Mouse (Mus musculus) gastrocnemius, adult 8-10 months (tissue): ENCODE data around the gene Tmed5. TPM values are rescaled to one million over a fixed set of nuclear protein-coding genes. Genes with fewer than 3 reads are reported as not detected.
"Not testable (repeated sequence)": the region's sequence is repeated elsewhere in the genome, so short reads cannot be mapped to it uniquely, and the experiment has no call there.

Experiments used
- DNase-seq, 2 experiments: peaks; one replicate each; pipeline ENCODE4 v3.0.0; 2022; ENCODE audit warnings: low spot score in 2 of 2
- total RNA-seq, 4 experiments: library from RNA; stranded (reverse); gene quantifications; 2 replicates each; pipeline ENCODE4 v1.2.4; 2022

Gene Tmed5
- 10 to 100 TPM; 22.9 to 31.5 (median 26.8) TPM for total RNA-seq

GRCm38 (mm10) chr5:108132441-108133243, at the start of gene Tmed5, which contains the start of gene Ccdc18:
Tmed5 (minus strand) TSS chr5:108132620.
Ccdc18 (plus strand) TSS chr5:108132875.
- DNase-seq, result peak; percentile 90 to 94

- no peak for DNase-seq
These were observed 31.3 kb upstream of the Tmed5 start for GRCm38 (mm10) chr5:108163695-108164094.

GRCm38 (mm10) chr5:108160796-108161195, 28.4 kb upstream of the Tmed5 start:
- DNase-seq, result no peak

- no peak for DNase-seq
These were observed 20.2 kb upstream of the Tmed5 start for GRCm38 (mm10) chr5:108152592-108152991.

- peak; percentile 5 to 24 for DNase-seq
These were observed 475 bp downstream of the Tmed5 start for GRCm38 (mm10) chr5:108131849-108132440.

- DNase-seq, result no peak
These were observed 12.1 kb downstream of the Tmed5 start for GRCm38 (mm10) chr5:108120221-108120900.

GRCm38 (mm10) chr5:108117693-108118092, 14.7 kb downstream of the Tmed5 start:
- no peak for DNase-seq

GRCm38 (mm10) chr5:108109346-108109745, 23.1 kb downstream of the Tmed5 start:
- DNase-seq, result no peak

- no peak for DNase-seq
These were observed 28.1 kb downstream of the Tmed5 start for GRCm38 (mm10) chr5:108104306-108104705.

- DNase-seq, result no peak
These were observed 32.2 kb downstream of the Tmed5 start for GRCm38 (mm10) chr5:108100196-108100595.

- DNase-seq, result no peak
These were observed 34.7 kb downstream of the Tmed5 start for GRCm38 (mm10) chr5:108097676-108098075.

GRCm38 (mm10) chr5:108092731-108093130, 39.7 kb downstream of the Tmed5 start:
- not testable (repeated sequence) for DNase-seq

- DNase-seq, result no peak
These were observed 47.0 kb downstream of the Tmed5 start for GRCm38 (mm10) chr5:108085440-108085839.

- DNase-seq, result no peak
These were observed 50.0 kb downstream of the Tmed5 start for GRCm38 (mm10) chr5:108082380-108082779.

- DNase-seq, result no peak
These were observed 52.8 kb downstream of the Tmed5 start for GRCm38 (mm10) chr5:108079603-108080002.

GRCm38 (mm10) chr5:108076833-108077540, 55.4 kb downstream of the Tmed5 start:
- no peak for DNase-seq

- no peak for DNase-seq
These were observed 56.2 kb downstream of the Tmed5 start for GRCm38 (mm10) chr5:108076241-108076640.

GRCm38 (mm10) chr5:108072301-108072700, 60.1 kb downstream of the Tmed5 start:
- no peak for DNase-seq

- DNase-seq, result peak; percentile 91 to 92
These were observed 66.7 kb downstream of the Tmed5 start, which contains the start of gene Mtf2 for GRCm38 (mm10) chr5:108065465-108066411. Mtf2 (plus strand) TSS chr5:108065674.

GRCm38 (mm10) chr5:108060413-108060812, 72.0 kb downstream of the Tmed5 start:
- no peak for DNase-seq
